Mouse (Mus musculus): ENCODE data around the gene Pnpla2. TPM values are rescaled to one million over a fixed set of nuclear protein-coding genes. Genes with fewer than 3 reads are reported as not detected.
A peak's percentile ranks its signal among the peaks of the same experiment; 100 is the strongest.
"Not testable (repeated sequence)": the region's sequence is repeated elsewhere in the genome, so short reads cannot be mapped to it uniquely, and the experiment has no call there.

Pnpla2 gene
- 10 to 100 TPM; 22.9 to 28.8 TPM for total RNA-seq (2021)
- long read RNA-seq, experiment 1, transcript Pnpla2-203 (9 exons, 2,625 nt), result major isoform, 10 of 14 reads
- long read RNA-seq, experiment 1, partial matches to known transcripts, result 2 of 14 reads
- long read RNA-seq, experiment 1, other reads (novel, unspliced or antisense), result 2 of 14 reads
- long read RNA-seq, experiment 2, transcript Pnpla2-203 (9 exons, 2,625 nt), result major isoform, 17 of 19 reads
- long read RNA-seq, experiment 2, partial matches to known transcripts, result 2 of 19 reads
- long read RNA-seq, experiment 2, other reads (novel, unspliced or antisense), result 0 of 19 reads

- intact Hi-C loops (cut with DNase I), result no loop called here
- DNase-seq (ENCODE audit: low spot score in 2 of 2), result peak; percentile 93 to 95
These were observed at the start of gene Pnpla2 for GRCm38 (mm10) chr7:141454967-141455551. Gene Pnpla2, plus strand, starts transcription at chr7:141455198.

- DNase-seq (ENCODE audit: low spot score in 2 of 2), result no peak
- intact Hi-C loops (cut with DNase I), result no loop called here
These were observed 49.5 kb upstream of the Pnpla2 start for GRCm38 (mm10) chr7:141405466-141405865.

GRCm38 (mm10) chr7:141407670-141408069 lies 47.3 kb upstream of the Pnpla2 start:
- not testable (repeated sequence) for DNase-seq (ENCODE audit: low spot score in 2 of 2)
- intact Hi-C loops (cut with DNase I), result loop anchor here (2.0 kb wide), 1 partner anchor 117 kb away; no protein-coding TSS in a partner anchor

GRCm38 (mm10) chr7:141408833-141409232 lies 46.2 kb upstream of the Pnpla2 start:
- intact Hi-C loops (cut with DNase I), result loop anchor here (2.0 kb wide), 1 partner anchor 116 kb away; no protein-coding TSS in a partner anchor
- DNase-seq (ENCODE audit: low spot score in 2 of 2), result peak; percentile 89 to 90

- intact Hi-C loops (cut with DNase I), result no loop called here
- no peak for DNase-seq (ENCODE audit: low spot score in 2 of 2)
These were observed 44.4 kb upstream of the Pnpla2 start for GRCm38 (mm10) chr7:141410631-141411030.

- DNase-seq (ENCODE audit: low spot score in 2 of 2), result no peak
- intact Hi-C loops (cut with DNase I), result no loop called here
These were observed 43.3 kb upstream of the Pnpla2 start for GRCm38 (mm10) chr7:141411667-141412066.

GRCm38 (mm10) chr7:141413331-141413730 lies 41.7 kb upstream of the Pnpla2 start:
- intact Hi-C loops (cut with DNase I), result no loop called here
- no peak for DNase-seq (ENCODE audit: low spot score in 2 of 2)

GRCm38 (mm10) chr7:141413809-141414584 lies 41.0 kb upstream of the Pnpla2 start, which contains the start of gene Gatd1:
Gene Gatd1, minus strand, starts transcription at chr7:141414136.
- peak; percentile 99 to 100 for DNase-seq (ENCODE audit: low spot score in 2 of 2)
- intact Hi-C loops (cut with DNase I), result no loop called here

GRCm38 (mm10) chr7:141416144-141416841 lies 38.7 kb upstream of the Pnpla2 start:
- intact Hi-C loops (cut with DNase I), result no loop called here
- DNase-seq (ENCODE audit: low spot score in 2 of 2), result no peak

GRCm38 (mm10) chr7:141417731-141418681 lies 37.0 kb upstream of the Pnpla2 start:
- DNase-seq (ENCODE audit: low spot score in 2 of 2), result no peak
- intact Hi-C loops (cut with DNase I), result no loop called here

GRCm38 (mm10) chr7:141418970-141419369 lies 36.0 kb upstream of the Pnpla2 start:
- peak in 1 of 2 experiments; percentile 66 for DNase-seq (ENCODE audit: low spot score in 2 of 2)
- intact Hi-C loops (cut with DNase I), result no loop called here

GRCm38 (mm10) chr7:141420030-141420702 lies 34.8 kb upstream of the Pnpla2 start:
- no peak for DNase-seq (ENCODE audit: low spot score in 2 of 2)
- intact Hi-C loops (cut with DNase I), result no loop called here

- intact Hi-C loops (cut with DNase I), result no loop called here
- DNase-seq (ENCODE audit: low spot score in 2 of 2), result no peak
These were observed 31.2 kb upstream of the Pnpla2 start for GRCm38 (mm10) chr7:141423811-141424210.

GRCm38 (mm10) chr7:141426948-141427730 lies 27.9 kb upstream of the Pnpla2 start:
- DNase-seq (ENCODE audit: low spot score in 2 of 2), result no peak
- intact Hi-C loops (cut with DNase I), result no loop called here

GRCm38 (mm10) chr7:141428701-141429100 lies 26.3 kb upstream of the Pnpla2 start:
- DNase-seq (ENCODE audit: low spot score in 2 of 2), result no peak

GRCm38 (mm10) chr7:141429310-141429709 lies 25.7 kb upstream of the Pnpla2 start, which contains the start of gene Cend1:
Gene Cend1, minus strand, starts transcription at chr7:141429491.
- intact Hi-C loops (cut with DNase I), result no loop called here
- DNase-seq (ENCODE audit: low spot score in 2 of 2), result peak; percentile 89 to 90

More at GRCm38 (mm10) chr7:141428701-141429100, 26.3 kb upstream of the Pnpla2 start:
- intact Hi-C loops (cut with DNase I), result no loop called here
